Mouse (Mus musculus) 3134 (cell line): ENCODE measurements around the gene Minos1.

Experiments used
- DNase-seq: peaks from one replicate; pipeline ENCODE4 v3.0.0-alpha.2; 2011; ENCODE audit warnings: low spot score; ENCODE audit not compliant: insufficient read length; ENCODE audit errors: extremely low read depth

The Minos1 gene

DNA sequence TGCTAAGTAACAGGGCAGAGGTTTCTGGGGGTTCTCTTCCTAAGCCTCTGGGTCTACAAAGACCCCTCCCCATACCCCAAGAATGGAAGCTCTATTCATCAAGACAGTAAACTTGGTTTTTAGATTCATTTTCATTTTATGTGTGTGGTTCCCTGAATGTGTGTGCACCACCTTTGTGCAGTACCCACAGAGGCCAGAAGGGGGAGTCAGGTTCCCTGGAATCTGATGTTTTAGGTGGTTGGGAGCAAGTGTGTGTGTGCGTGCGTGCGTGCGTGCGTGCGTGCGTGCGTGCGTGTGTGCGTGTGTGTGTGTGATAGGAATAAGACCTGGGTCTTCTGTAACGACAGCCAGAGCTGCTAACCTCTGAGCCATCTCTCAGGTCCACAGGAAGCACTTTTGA lies 14.2 kb upstream of the Minos1 start:
- no peak for DNase-seq

DNA sequence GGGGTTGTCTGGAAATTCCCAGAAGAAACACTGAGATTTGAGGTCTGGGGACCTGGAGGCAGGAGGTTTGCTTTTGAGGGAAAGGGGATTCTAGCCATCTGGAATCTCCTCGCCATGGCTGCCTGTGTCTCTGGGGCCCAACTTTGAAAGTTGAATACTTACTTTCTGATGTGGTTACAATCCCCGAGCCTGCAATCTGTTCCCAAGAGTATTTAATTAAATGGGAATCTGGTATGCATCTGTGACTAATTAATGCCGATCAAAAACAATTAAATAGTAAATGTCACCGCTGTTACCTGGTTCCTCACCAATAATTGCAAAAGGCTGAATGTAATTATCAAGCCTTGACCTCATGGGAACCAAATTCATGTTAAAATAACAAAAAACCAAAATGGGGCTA lies 13.7 kb upstream of the Minos1 start:
- no peak for DNase-seq

DNA sequence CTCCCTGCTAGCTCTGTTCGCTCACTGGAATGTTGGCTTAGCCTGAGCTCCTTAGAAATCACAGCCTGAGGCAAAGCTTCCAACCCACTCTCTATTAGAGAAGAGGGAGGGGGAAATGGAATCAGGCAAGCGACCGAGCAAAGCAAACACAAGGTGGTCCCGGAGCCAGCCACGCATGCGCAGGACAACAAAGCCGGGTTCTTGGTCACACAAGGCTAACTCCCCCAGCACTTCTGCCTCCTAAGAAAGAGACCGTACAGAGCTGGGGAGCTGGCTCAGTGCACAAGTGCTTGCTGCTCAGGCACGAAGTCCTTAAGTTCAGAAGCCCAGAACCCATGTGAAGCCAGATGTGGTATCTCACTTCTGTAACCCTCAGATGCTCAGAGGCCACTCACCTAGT lies 12.1 kb upstream of the Minos1 start:
- DNase-seq, result no peak

DNA sequence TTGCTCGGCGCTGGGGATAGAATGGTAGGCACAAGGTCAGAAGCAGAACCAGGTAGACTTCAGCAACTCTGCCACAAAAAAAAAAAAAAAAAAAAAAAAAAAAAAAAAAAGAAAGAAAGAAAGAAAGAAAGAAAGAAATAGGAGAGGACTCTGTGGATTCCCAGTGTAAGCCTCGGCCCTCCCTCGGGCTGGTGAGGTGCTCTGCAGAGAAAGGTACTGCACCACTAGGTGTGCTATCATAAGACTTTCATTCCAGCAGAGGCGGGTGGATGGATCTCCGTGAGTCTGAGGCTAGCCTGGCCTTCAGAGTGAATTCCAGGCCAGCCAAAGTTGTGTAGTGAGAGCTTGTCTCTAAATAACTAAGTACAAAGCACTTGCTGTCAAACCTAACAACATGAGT lies 10.9 kb upstream of the Minos1 start:
- no peak for DNase-seq

DNA sequence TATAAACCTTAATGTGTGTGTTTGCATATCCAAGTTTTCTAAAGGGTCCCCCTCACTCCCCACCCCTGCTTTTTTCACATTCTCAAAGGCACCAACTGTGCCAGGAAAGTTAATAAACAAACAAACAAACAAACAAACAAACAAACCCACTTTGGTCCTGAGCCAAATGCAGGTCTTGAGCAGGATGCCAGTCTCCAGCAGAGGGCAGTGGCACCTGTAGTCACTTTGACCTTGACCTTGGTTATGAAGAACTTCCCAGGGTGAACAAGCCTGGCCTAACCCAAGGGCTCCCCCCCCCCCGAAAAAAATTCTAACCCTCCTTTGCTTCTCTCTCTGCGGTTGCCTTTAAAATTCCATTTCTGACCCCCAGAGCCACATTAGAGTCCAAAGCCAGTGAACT lies 9.4 kb upstream of the Minos1 start:
- no peak for DNase-seq

DNA sequence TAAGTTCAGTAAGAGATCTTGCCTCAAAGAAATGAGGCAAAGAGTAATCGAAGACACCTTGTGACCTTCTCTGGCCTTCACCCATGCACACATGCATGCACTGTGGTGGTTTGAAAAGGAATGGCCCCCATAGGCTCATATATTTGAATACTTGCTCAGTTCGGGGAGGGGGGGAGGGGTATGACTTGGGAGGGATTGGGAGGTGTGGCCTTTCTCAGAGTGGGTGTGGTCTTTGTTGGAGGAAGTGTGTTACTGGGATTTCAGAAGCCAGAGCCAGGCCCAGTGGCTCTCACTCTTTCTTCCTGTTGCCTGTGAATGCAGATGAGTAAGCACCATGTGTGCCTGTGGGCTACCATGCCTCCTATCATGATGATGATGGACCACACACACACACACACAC lies 5.1 kb upstream of the Minos1 start:
- DNase-seq, result no peak

DNA sequence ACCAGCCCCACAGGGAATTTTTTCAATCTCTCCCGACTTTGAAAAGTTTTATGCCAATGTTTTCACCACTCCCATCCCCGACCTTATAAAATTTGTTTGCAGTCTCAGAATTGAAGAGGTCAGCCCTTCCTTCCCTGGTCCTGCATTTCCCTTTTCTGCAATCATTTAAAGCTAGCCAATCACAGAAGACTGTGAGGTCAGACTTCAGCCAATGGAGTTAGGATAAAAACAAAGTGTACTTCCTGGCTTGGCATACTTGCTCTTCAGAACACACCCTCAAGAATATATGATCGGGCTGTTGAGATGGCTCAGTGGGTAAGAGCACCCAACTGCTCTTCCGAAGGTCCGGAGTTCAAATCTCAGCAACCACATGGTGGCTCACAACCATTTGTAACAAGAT lies 2.2 kb upstream of the Minos1 start:
- DNase-seq, result no peak

DNA sequence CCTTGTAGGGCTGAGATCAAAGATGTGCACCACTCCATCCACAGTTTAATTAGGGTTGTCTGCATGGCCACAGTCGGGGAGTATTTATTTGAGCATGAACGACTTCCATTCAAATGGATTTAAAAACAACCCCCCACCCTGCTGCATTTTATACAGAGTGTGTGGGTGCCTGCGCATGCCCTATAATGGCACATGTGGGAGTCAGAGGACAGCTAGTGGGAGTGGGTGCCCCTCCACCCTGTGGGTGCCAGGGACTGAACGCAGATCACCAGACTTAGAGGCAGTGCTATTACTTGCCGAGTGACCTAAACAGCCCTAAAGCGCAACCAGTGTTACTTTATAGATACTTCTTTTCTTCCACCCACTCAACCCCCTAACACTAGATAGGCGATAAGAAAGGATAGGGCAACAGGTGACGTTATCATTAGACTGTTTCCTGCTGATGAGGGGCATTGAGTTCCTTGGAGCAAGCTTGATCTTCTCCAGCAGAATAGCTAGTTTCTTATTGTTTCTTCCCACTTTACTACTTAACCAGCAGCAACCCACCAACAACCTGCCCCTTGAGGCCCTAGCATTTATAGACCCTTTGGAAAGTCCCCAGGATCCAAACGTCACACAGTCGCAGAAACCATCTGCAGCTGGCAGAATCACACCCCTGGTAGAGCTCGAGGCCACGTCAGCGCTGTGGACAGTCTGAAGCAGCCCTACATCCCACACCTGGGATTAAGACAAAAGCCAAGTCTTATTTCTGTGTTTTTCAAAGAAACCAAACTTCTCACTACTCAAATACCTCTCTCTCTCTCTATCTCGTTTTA lies 1.2 kb upstream of the Minos1 start:
- no peak for DNase-seq

DNA sequence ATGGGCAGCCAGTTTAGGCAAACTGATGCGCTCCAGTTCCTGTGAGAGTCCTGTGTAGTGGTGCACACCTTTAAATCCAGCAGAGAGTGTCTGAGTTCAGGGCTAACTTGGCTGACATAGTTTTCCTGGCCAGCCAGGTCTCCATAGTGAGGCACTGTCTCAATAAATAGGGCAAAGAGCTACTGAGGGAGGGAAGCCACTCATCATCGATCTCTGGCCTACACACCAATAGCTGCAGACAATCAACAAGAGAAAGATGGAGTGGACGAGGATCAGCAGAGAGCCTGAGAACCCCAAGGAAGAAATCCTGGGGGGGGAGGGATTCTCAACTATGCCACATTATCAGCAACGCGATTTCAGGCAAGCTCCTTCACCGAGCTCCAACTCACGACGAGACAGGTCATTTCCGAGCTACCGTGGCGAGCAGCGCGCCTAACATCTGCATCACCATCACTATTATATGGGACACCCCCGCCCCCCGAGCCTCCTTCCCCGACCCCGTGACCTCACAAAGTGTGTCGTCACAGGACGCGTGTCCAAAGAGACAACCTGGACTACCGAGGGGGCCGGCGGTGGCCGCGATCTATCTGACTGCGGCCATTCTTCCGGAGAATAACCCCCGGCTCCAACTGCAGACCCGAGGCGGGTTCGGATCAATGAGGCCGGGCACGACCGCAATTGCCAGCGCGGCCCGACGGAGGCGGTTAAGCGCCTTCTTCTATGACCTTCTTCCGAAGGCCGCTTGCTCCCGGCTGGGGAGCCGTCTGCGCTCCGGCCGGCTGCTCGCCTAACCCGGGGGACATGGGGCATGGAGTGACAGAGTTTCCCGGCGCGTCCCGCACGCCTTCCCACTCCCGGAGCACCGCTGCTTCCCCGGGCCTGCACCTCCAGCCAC lies 860 bp downstream of the Minos1 start:
- peak; percentile 49 for DNase-seq

DNA sequence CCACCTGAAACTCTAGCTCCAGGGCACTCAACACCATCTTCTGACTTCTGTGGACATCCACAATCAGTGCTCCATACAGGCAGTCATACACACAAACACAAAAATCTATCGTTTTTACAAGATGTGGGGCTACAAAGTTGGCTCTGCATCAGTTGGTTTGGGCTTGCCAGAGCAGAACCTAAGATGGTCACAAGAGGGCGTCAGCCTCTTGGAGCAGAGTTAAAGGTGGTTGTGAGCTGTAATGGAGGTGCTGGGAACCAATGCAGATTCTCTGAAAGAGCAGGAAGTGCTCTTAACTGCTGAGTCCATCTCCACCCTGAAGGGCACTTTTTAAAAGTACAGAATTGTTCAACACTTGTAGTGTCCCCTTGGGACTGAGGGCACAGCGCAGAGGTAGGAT lies 4.4 kb downstream of the Minos1 start:
- DNase-seq, result no peak

DNA sequence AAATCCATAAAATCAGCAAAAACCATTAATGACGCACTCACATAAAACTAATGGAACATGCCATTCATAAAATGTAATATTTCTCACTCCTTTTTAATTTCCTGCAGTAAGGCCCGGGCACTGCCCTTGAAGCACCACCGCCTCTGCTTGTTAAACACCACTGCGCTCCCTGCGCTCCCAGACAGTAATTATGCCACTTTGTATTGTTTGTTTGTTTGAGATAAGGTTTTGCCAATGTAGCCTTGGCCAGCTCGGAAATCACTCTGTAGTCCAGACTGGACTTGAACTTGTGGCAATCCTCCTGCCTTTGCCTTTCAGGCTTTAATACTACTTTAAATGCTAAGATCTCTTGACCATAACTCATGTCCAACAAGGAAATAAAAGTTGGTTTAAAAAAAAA lies 6.0 kb downstream of the Minos1 start:
- DNase-seq, result no peak

DNA sequence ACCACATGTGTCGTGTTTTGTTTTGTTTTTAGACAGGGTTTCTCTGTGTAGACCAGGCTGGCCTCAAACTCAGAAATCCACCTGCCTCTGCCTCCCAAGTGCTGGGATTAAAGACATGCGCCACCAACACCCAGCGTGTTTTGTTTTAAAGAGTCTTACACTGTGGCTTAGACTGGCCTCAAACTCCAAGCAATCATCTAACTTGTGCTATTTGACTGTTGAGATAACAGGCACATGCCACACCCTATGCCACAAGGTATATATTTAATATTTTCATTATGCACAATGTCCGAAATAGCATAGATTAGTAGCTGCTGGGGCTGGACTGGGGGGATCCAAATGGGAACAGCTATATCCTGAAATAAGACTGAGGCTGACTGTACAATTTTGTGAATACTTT lies 8.4 kb downstream of the Minos1 start:
- DNase-seq, result no peak

DNA sequence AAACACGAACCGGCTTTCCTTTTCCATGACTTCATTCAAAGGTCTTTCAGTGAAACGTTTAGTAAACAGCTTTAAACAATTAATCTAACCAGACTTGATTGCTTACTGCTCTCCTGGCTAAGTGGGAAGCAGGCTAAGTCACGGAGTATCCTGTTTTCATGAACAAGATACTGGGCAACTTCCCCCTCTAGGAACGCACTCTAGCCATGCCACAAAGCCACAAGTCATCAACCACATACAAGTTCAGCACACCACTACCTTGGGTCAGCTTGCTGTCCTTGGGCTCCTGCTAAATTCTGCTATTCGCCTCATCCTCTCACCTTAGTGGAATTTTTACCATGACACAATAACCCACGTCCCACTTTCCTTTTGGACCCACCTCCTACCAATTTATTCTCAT lies 9.9 kb downstream of the Minos1 start:
- no peak for DNase-seq

DNA sequence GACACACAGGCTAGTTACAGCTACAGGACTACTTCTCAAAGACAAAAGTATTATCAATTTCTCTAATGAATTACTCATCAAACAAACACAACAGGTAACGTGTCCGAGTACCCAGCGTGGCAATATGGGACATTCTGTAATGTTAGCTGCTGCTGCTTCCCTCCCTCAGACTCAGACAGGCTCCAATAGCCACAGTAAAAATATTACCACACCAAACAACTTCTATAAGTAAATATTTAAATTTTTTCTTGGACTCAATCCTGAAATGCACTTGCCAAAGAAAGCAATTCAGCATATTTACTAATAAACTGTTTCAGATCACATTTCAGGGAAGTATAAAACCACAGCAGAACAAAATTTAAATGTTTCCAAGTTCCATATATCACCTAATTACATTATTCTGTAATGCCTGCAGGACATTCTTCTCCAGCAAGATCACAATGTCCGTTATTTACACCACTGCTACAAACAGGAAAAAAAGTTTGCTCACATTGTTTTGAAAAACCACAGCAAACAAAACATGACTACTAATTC lies 10.6 kb downstream of the Minos1 start:
- DNase-seq, result no peak

DNA sequence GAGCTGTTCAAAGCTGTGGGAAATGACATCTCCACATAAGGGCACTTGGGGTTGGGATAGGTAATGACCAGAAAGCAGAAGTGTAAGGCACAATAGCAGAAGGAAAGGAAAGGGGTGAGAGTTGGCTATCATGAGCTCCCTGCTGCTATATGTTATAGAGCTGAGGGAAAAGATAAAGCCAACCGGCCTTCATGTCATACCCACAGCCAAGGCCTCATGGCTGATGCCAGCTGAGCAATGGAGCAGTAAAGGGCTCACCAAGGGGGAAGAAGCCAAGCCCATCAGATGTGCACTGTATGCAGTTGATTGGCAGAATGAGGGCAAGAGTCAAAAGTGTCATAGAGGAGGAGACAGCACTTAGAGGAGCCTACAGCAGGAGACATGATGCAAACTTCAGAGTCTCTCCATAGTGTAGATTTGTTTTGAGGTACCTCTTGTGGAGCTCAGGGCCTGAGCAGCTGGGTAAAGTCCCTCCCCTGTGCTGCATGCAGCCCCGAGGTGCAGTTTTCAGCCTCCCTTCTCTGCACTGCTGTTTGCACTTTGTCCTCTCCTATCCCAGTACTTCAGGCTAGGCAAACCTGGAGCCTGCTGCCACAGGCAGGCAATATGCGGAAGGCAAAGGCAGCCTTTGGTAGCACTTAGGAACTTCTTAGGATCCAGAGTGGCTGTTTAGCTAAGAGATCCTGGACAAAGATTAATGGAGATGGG lies 14.4 kb downstream of the Minos1 start:
- no peak for DNase-seq

DNA sequence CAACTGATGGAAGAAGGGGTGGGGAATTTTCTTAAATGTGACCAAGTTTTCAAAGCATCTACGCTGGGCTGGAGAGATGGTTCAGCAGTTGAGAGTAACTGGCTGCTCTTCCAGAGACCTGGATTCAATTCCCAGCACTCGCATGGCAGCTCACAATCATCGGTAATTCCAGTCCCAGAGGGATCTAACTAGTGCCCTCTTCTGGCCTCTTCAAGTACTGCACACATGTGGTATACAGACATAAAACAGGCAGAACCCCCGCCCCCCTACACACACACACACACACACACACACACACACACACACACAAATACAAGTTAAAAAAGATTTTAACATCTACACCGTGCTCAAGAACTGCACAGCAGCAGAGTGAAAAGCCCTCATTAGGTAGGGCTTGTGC lies 15.2 kb downstream of the Minos1 start:
- DNase-seq, result no peak

DNA sequence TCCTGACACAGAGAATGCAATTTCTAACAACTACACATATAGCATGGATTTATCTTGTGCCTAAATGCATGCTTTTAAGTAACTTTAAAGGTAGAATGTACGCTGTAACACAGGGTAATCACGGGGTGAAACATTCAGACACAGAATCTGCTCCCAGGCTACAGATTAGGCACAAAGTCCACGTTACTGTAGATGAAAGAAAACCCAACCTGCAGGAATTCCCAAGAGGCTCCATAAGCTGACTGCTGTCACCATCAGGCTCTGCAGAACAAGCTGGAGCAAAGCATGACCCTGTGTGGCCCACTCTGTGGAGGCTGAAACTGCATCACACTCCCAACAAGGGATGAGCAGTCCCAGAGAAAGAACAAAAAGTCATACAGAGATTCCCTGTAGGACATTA lies 18.4 kb downstream of the Minos1 start:
- no peak for DNase-seq

DNA sequence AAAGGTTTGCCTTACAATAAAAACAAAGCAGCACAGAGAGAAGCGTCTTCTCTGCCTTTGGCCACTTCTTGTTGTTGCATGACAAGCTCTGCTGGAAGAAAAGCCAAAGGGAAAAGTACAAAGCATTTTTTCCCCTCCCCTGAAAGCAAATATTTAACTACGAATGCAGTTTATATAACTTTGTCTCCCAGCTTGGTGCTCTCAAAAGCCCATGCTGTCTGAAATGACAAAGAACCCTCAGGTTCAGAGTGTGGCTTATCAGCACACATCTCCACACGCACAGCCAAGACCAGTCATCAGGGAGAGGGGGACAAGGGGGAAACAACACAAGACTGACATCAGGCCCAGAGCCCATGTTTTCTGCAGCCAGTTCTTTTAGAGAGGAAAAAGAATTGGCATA lies 19.5 kb downstream of the Minos1 start:
- no peak for DNase-seq

DNA sequence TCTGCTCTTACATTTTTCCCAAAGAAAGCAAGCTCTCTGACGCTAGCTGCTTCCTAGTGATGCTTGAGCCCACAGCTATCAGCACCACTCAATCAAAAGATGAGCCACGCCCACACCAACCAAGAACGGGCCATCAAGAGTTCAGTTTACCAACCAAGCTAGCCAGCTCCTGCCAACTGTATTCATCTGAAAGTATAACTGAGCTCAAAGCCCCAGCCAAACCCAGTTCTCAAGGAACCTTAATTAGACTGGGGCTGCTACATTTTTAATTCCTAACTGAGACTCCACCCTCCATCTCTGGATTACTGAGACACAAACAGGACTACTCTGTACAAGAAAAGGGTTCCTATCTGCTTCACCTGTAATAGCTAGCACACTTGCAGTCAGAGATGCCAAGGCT lies 20.1 kb downstream of the Minos1 start:
- no peak for DNase-seq

DNA sequence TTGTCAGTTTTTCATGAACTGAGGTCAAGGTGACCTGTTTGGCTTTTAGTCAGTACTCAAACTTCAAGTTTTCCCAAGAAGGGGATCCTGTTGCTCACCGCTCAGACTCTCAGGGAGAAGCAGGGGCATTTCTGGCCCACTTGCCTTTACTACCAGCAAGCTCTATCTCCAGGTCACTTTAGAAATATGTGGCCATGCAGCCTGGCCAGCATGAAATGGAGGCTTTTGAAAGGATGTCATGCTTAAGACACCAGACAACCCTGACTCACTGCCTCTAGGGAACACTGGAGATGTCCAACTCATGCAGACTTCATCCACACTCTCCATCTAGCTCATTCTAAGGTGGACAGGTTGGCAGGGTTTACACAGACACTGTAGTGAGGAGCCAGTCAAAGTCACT lies 25.5 kb downstream of the Minos1 start:
- DNase-seq, result no peak

DNA sequence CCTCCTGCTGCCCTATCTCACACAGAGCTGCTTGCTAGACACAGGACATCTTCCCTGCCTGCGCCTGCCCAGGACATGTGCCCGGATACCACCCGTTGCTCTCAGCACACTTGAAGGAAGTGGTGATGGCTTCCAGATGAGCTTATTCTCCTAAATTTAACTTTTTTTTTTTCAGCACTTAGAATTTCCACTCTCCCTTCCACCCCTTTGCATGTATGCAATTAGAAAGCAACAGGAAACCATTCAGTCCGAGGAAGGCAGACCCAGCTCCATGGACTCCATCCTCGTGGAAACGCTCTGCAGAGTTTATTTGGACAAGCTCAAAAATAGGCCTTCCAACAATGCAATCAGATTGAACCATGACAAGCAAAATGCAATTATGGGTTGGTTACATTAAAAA lies 29.4 kb downstream of the Minos1 start:
- no peak for DNase-seq
